Mouse (Mus musculus): ENCODE data around the gene Pold4. TPM values are rescaled to one million over a fixed set of nuclear protein-coding genes. Genes with fewer than 3 reads are reported as not detected.

The Pold4 gene
- polyA plus RNA-seq, 1 experiment, result 16.3 TPM

GRCm38 (mm10) chr19:4262756-4263155 lies 31.1 kb downstream of the Pold4 start:
- TF ChIP-seq CTCF (IDR thresholded peaks at IDR 0.05; ENCODE audit: control insufficient read depth, insufficient read depth, insufficient replicate concordance, low read depth, low read length) (no peak), POLR2A (IDR thresholded peaks at IDR 0.05; ENCODE audit: control insufficient read depth, low read depth, low read length) (no peak)
- Histone ChIP-seq H3K4me1 (ENCODE audit: control insufficient read depth, insufficient read depth, low read length) (no peaks in the 10 kb centered on the region), H3K27ac (ENCODE audit: control insufficient read depth, insufficient read depth, low read depth, low read length) (no peak overlapping the region), H3K36me3 (ENCODE audit: control insufficient read depth, insufficient read depth, low read length) (no peaks in the 10 kb centered on the region; the same call in 1 of the 2 replicates), H3K27me3 (ENCODE audit: control insufficient read depth, insufficient read depth, low read length) (no peaks in the 10 kb centered on the region), H3K4me3 (ENCODE audit: control insufficient read depth, low read depth, low read length) (no peak overlapping the region)

GRCm38 (mm10) chr19:4263702-4264101 lies 32.0 kb downstream of the Pold4 start:
- peaks cover 8% of the 10 kb centered on the region for H3K4me1 ChIP-seq (ENCODE audit: control insufficient read depth, insufficient read depth, low read length)
- no peaks in the 10 kb centered on the region for H3K27me3 ChIP-seq (ENCODE audit: control insufficient read depth, insufficient read depth, low read length)
- H3K36me3 ChIP-seq (ENCODE audit: control insufficient read depth, insufficient read depth, low read length), result no peaks in the 10 kb centered on the region; the same call in 1 of the 2 replicates
- no peak overlapping the region for H3K27ac ChIP-seq (ENCODE audit: control insufficient read depth, insufficient read depth, low read depth, low read length)
- H3K4me3 ChIP-seq (ENCODE audit: control insufficient read depth, low read depth, low read length), result no peak overlapping the region
- no peak for TF ChIP-seq POLR2A (IDR thresholded peaks at IDR 0.05; ENCODE audit: control insufficient read depth, low read depth, low read length)
- no peak for TF ChIP-seq CTCF (IDR thresholded peaks at IDR 0.05; ENCODE audit: control insufficient read depth, insufficient read depth, insufficient replicate concordance, low read depth, low read length)

GRCm38 (mm10) chr19:4264171-4264780 lies 32.6 kb downstream of the Pold4 start:
- H3K36me3 ChIP-seq (ENCODE audit: control insufficient read depth, insufficient read depth, low read length), result no peaks in the 10 kb centered on the region; the same call in 1 of the 2 replicates
- TF ChIP-seq POLR2A (IDR thresholded peaks at IDR 0.05; ENCODE audit: control insufficient read depth, low read depth, low read length) (no peak), CTCF (IDR thresholded peaks at IDR 0.05; ENCODE audit: control insufficient read depth, insufficient read depth, insufficient replicate concordance, low read depth, low read length) (no peak)
- no peaks in the 10 kb centered on the region for H3K27me3 ChIP-seq (ENCODE audit: control insufficient read depth, insufficient read depth, low read length)
- H3K27ac ChIP-seq (ENCODE audit: control insufficient read depth, insufficient read depth, low read depth, low read length), result no peak overlapping the region
- H3K4me3 ChIP-seq (ENCODE audit: control insufficient read depth, low read depth, low read length), result no peak overlapping the region
- H3K4me1 ChIP-seq (ENCODE audit: control insufficient read depth, insufficient read depth, low read length), result peaks cover 14% of the 10 kb centered on the region

GRCm38 (mm10) chr19:4265956-4266355 lies 34.3 kb downstream of the Pold4 start:
- Histone ChIP-seq H3K27me3 (ENCODE audit: control insufficient read depth, insufficient read depth, low read length) (no peaks in the 10 kb centered on the region), H3K27ac (ENCODE audit: control insufficient read depth, insufficient read depth, low read depth, low read length) (no peak overlapping the region), H3K4me1 (ENCODE audit: control insufficient read depth, insufficient read depth, low read length) (peaks cover 17% of the 10 kb centered on the region)

GRCm38 (mm10) chr19:4268566-4269361 lies 37.1 kb downstream of the Pold4 start, which contains the start of gene Ssh3:
TSS of gene Ssh3 (minus strand) at chr19:4269180.
- Histone ChIP-seq H3K27me3 (ENCODE audit: control insufficient read depth, insufficient read depth, low read length) (no peaks in the 10 kb centered on the region), H3K4me1 (ENCODE audit: control insufficient read depth, insufficient read depth, low read length) (peaks cover 17% of the 10 kb centered on the region), H3K4me3 (ENCODE audit: control insufficient read depth, low read depth, low read length) (peak within 1 kb of the TSS; percentile 77), H3K27ac (ENCODE audit: control insufficient read depth, insufficient read depth, low read depth, low read length) (no peak within 1 kb of the TSS), H3K36me3 (ENCODE audit: control insufficient read depth, insufficient read depth, low read length) (no peaks in the 10 kb centered on the region; the same call in 1 of the 2 replicates)
- TF ChIP-seq CTCF (IDR thresholded peaks at IDR 0.05; ENCODE audit: control insufficient read depth, insufficient read depth, insufficient replicate concordance, low read depth, low read length) (no peak), POLR2A (IDR thresholded peaks at IDR 0.05; ENCODE audit: control insufficient read depth, low read depth, low read length) (no peak)

More at GRCm38 (mm10) chr19:4265956-4266355, 34.3 kb downstream of the Pold4 start:
- Histone ChIP-seq H3K4me3 (ENCODE audit: control insufficient read depth, low read depth, low read length) (no peak overlapping the region), H3K36me3 (ENCODE audit: control insufficient read depth, insufficient read depth, low read length) (no peaks in the 10 kb centered on the region; the same call in 1 of the 2 replicates)
- TF ChIP-seq POLR2A (IDR thresholded peaks at IDR 0.05; ENCODE audit: control insufficient read depth, low read depth, low read length), result no peak
- no peak for TF ChIP-seq CTCF (IDR thresholded peaks at IDR 0.05; ENCODE audit: control insufficient read depth, insufficient read depth, insufficient replicate concordance, low read depth, low read length)

GRCm38 (mm10) chr19:4270187-4270586 lies 38.5 kb downstream of the Pold4 start:
- TF ChIP-seq CTCF (IDR thresholded peaks at IDR 0.05; ENCODE audit: control insufficient read depth, insufficient read depth, insufficient replicate concordance, low read depth, low read length) (no peak), POLR2A (IDR thresholded peaks at IDR 0.05; ENCODE audit: control insufficient read depth, low read depth, low read length) (no peak)
- Histone ChIP-seq H3K4me3 (ENCODE audit: control insufficient read depth, low read depth, low read length) (no peak overlapping the region), H3K36me3 (ENCODE audit: control insufficient read depth, insufficient read depth, low read length) (no peaks in the 10 kb centered on the region; the same call in 1 of the 2 replicates), H3K27ac (ENCODE audit: control insufficient read depth, insufficient read depth, low read depth, low read length) (no peak overlapping the region), H3K27me3 (ENCODE audit: control insufficient read depth, insufficient read depth, low read length) (no peaks in the 10 kb centered on the region), H3K4me1 (ENCODE audit: control insufficient read depth, insufficient read depth, low read length) (peaks cover 17% of the 10 kb centered on the region)

- H3K27me3 ChIP-seq (ENCODE audit: control insufficient read depth, insufficient read depth, low read length), result no peaks in the 10 kb centered on the region
- H3K4me3 ChIP-seq (ENCODE audit: control insufficient read depth, low read depth, low read length), result no peak overlapping the region
- peaks cover 17% of the 10 kb centered on the region for H3K4me1 ChIP-seq (ENCODE audit: control insufficient read depth, insufficient read depth, low read length)
- no peak for TF ChIP-seq POLR2A (IDR thresholded peaks at IDR 0.05; ENCODE audit: control insufficient read depth, low read depth, low read length)
- TF ChIP-seq CTCF (IDR thresholded peaks at IDR 0.05; ENCODE audit: control insufficient read depth, insufficient read depth, insufficient replicate concordance, low read depth, low read length), result no peak
- H3K27ac ChIP-seq (ENCODE audit: control insufficient read depth, insufficient read depth, low read depth, low read length), result no peak overlapping the region
- H3K36me3 ChIP-seq (ENCODE audit: control insufficient read depth, insufficient read depth, low read length), result no peaks in the 10 kb centered on the region; the same call in 1 of the 2 replicates
These were observed 39.3 kb downstream of the Pold4 start for GRCm38 (mm10) chr19:4270972-4271371.
